Mouse (Mus musculus): ENCODE data around the gene Slc16a8.

Gene Slc16a8

DNA sequence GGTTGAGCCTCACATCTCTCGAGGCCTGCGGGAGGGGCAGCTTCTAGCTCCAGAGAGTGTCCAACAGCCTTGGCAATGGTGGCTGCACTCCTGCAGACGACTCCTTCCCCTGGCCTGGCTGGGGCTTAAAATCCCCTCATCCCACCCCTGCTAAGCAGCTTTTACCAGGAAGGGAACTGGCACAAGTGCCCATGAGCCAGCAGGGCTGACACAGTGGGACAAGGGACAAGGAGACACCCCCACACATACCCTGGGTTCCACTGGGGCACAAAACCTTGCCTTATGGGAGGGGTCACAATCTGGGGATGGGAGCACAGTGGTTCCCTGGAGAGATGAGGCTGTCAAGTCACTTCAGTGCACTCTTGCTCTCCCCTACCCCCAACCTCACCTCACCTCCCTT lies at the start of gene Slc16a8:
Slc16a8 (minus strand) TSS at position 101 of the 400 bp plus-strand sequence.
- in situ Hi-C loops (cut with MseI, MboI) = no loop called here

- in situ Hi-C loops (cut with MseI, MboI) = no loop called here
These were observed 49.2 kb upstream of the Slc16a8 start for GRCm38 (mm10) chr15:79303725-79304124.

DNA sequence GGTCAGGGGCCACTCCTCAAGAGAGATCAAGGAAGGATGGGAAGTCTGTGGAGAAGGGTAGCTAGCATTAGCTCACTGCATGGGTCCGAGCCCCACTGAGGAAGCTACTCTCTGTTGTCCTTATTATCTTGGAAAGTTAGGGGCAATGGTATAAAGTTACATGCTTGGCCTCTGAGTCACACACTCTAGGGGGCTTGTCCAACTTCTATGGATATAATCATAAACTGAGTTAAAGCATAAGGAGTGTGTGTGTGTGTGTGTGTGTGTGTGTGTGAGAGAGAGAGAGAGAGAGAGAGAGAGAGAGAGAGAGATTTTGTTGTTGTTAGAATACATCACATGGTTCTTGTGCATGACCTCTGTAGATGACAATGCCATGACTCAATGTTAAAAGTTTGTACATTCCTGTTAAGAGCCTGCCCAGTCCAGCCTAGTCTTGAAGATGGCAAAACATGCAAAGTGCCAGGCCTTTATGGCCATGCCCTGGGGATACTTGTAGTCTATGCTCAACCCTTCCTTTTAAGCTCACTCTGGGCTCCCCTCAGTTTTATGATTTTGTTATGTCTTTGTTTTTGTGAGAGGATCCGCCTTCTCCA lies 45.1 kb upstream of the Slc16a8 start:
- in situ Hi-C loops (cut with MseI, MboI) = no loop called here

- in situ Hi-C loops (cut with MseI, MboI) = no loop called here
These were observed 44.0 kb upstream of the Slc16a8 start for GRCm38 (mm10) chr15:79298553-79298952.

DNA sequence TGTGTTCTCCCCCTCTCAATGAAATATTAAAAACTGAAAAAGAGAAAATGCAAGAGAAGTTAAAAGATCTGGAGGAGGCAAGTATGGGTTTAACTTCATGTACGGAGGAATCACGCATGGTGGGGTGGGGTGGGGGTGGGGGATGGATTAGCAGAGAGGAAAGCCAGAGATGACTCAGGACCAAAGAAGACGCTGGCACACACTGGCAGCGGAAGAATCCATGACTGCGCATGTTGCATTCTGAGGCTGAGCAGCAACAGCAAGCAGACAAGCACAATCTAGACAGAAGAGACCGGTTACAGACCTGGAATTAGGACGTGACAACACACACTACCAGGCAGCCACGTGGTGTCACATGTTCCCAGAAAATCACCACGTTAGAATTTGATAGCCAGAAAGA lies 38.2 kb upstream of the Slc16a8 start:
- in situ Hi-C loops (cut with MseI, MboI) = no loop called here

GRCm38 (mm10) chr15:79290340-79290739 lies 35.8 kb upstream of the Slc16a8 start:
- in situ Hi-C loops (cut with MseI, MboI) = no loop called here

DNA sequence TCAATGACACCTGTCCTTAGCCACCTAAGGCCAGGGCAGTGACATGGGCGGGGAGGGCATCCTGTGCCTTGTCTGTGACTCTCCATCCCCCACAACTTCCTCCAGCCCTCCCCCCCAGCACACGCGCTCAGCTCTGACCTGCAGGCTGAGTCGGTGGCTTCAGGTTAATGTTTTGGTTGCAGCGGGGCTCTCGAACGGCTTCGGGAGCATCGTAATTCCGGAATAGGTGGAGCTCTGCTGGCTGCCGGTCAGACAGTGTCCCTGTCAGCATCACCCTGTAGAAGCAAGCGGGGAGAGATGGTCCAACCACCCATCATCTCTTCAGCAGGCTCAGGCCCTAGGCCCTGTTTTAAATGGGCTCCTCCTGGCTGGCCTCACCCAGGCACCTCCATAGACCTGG lies 34.9 kb upstream of the Slc16a8 start:
- in situ Hi-C loops (cut with MseI, MboI) = no loop called here

- in situ Hi-C loops (cut with MseI, MboI) = no loop called here
These were observed 33.8 kb upstream of the Slc16a8 start for GRCm38 (mm10) chr15:79288387-79288786.

- in situ Hi-C loops (cut with MseI, MboI) = no loop called here
These were observed 32.5 kb upstream of the Slc16a8 start for GRCm38 (mm10) chr15:79287091-79287490.

DNA sequence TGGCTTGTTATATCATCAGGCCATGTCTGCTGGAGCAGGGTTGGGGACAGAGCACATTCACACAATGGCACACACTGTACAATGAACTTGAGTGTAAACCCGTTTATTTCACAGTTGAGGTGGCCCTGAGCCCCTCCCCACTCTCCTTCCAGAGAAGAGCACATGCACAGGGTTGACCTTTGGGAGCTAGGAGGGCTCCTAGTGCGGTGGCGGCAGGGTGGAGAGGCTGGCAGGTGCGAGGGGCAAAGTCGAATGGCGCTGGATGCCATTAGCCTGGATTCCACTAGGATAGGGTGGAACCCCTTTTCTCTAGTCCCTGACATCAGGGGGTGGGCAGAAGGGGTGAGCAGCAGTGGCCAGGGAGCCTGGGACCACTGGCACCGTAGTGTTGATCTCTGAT lies 31.6 kb upstream of the Slc16a8 start:
- in situ Hi-C loops (cut with MseI, MboI) = no loop called here

- in situ Hi-C loops (cut with MseI, MboI) = no loop called here
These were observed 30.8 kb upstream of the Slc16a8 start, which contains the start of gene Baiap2l2 for GRCm38 (mm10) chr15:79285399-79285798. Gene Baiap2l2, minus strand, starts transcription at chr15:79285537.

DNA sequence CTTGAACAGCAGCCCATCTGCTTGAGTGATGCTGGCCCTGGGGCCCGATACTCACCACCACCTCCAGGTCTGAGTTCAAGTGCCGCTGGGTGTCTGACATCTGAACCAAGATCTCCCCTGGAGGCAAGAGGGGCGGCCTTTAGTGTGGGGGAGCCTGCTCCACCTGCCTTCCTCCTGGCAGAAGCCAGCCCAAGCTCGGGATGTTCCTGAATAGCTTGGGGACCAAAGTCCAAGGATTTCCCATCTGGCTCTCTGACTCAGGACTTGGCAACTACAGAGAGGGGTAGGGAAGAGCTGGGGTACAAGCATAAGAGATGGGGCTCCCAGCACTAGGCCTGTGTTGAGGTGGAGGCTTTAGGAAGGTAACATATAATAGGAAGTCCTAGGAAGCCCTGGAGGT lies 28.8 kb upstream of the Slc16a8 start:
- in situ Hi-C loops (cut with MseI, MboI) = no loop called here

DNA sequence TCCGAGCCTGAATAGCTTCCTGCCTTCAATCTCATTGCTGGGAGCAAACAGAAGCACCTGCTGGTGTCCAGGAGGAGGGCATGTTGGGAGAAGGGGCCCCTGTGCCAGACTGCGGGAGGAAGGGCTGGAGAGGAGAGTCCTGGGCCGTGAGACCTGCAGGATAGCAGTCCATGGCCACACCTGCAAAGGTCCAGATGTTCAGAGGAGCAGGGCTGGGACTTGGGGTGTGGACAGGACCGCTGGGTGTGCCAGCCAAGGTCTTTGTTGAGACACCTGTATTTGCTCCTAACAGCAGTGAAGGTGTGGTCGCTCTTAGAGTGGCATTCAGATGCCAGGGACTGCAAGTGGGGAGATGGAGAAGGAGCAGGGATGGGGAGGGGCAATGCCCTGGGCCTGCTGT lies 27.9 kb upstream of the Slc16a8 start:
- in situ Hi-C loops (cut with MseI, MboI) = no loop called here

- in situ Hi-C loops (cut with MseI, MboI) = no loop called here
These were observed 26.8 kb upstream of the Slc16a8 start for GRCm38 (mm10) chr15:79281389-79281788.

- in situ Hi-C loops (cut with MseI, MboI) = no loop called here
These were observed 26.3 kb upstream of the Slc16a8 start for GRCm38 (mm10) chr15:79280850-79281249.

GRCm38 (mm10) chr15:79280209-79280608 lies 25.6 kb upstream of the Slc16a8 start:
- in situ Hi-C loops (cut with MseI, MboI) = no loop called here

DNA sequence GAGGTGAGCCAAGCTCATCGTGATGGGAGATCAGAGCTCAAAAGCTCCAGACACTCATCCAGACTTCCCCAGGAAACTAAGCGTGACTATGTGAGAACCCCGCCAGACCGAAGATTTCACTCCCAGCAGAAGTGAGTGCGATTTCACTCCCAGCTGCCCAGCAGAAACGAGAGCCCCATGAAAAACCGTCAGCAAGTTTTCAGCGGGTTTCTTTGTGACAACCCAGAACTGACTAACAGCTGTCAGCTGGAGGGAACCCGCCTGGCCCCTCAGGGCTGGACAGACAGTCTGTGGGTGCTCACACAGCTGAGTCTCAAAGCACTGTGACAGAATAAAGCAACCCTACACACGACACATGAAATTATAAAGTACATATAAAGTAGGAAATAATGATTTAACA lies 23.2 kb upstream of the Slc16a8 start:
- in situ Hi-C loops (cut with MseI, MboI) = no loop called here

DNA sequence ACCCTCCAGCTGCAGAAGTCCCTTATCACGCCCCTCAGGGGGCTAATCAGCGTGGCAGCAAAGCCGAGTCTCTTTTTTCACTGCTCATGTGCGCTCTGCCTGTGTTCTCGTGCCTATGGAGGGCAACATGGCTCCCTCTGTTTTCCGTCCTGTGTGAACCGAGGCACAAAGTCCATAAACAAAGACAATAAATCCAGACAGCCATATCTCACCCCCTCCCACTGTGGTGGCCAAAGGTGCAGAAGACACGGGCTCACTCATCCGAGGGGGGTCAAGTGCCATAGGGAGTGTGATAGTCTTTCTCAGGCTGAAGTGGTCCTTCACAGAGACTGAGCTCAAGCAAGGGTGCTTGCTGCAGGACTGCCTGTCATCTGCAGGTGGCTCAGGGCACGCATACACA lies 18.5 kb upstream of the Slc16a8 start:
- in situ Hi-C loops (cut with MseI, MboI) = no loop called here

DNA sequence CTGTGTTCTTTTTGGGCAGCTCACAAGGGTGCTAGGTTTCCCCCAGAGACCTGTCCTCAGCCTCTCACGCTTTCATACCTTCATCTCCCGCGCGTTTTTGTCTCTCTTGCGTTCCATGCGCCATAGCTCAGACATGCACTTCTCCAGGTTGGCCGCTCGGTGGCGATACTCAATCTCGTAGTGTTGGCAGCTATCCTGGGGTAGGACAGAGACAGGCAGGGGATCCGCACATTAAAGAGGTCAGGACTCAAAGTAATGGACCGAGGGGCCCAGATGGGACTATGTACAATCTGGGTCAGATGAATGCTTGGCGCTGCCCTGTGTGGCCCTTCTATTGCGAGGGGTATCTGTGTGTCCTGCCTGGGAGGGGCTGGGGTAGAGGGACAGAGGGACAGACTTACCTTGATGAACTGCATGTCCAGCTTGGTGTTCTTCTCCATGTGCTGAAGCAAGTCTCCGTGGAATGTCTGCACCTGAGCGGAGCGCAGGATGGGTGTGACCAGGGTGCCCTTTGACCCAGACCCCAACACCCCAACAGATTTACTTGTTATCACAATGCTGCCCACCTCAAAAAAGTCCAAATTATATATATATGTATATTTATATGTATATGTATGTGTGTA lies 16.7 kb upstream of the Slc16a8 start:
- in situ Hi-C loops (cut with MseI, MboI) = no loop called here

DNA sequence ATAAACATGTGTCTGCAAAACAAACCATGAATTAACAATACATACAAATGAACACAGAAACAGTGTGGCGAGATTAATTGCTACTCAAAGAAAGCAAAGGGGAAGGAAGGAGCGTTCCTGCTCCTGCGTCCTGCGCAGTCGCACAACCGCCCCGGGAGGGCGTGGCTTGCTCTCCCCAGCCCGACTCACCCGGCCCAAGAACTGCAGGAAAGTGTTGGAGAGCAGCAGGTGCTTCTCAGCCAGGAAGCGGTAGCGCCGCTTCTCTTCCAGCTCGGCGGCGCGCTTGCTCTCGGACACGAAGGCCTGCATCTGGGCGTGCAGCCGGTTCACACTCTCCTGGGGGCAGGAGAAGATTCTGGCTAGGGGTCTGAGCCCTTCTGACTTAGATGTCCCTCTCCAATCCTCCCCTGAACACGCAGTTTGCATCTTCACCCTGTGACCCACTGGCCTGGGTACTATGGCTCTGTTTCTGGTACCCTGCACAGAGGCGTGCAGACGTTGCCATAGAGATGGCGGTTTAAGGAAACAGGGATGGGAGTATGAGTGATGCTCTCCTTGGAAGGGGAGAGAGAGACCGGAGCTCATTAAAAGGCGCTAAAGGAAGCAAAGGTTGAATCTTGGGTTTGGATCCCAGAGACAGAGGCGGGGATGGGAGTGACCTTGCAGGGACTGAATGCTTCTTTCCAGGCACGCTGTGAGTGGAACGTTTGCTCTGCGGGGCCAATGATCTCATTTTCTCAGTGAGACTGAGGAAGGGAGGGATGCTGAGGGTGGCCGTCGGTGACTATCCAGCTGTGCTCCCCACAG lies 16.0 kb upstream of the Slc16a8 start:
- in situ Hi-C loops (cut with MseI, MboI) = no loop called here

- in situ Hi-C loops (cut with MseI, MboI) = no loop called here
These were observed 14.0 kb upstream of the Slc16a8 start for GRCm38 (mm10) chr15:79268521-79268920.

GRCm38 (mm10) chr15:79265384-79265783 lies 10.8 kb upstream of the Slc16a8 start:
- in situ Hi-C loops (cut with MseI, MboI) = no loop called here

- in situ Hi-C loops (cut with MseI, MboI) = no loop called here
These were observed 9.2 kb upstream of the Slc16a8 start for GRCm38 (mm10) chr15:79263726-79264125.
